18 mouse cellular contexts compared by ENCODE assay signal in genomic region chr14:106579281-106579680, GRCm38 (mm10).
DNase-seq lines count a peak whose midpoint lies in the region; ATAC-seq lines count a peak whose summit lies in the region.
"Had no signal": no experiment of that assay in that cellular context is flagged by ENCODE, and none has a peak within 500 bp of the region (broad histone marks: within the 10 kb centered on the region; RNA-seq: fewer than 3 reads in every experiment).

No protein-coding gene starts in this region.

- no peak overlapping the region for H3K9ac ChIP-seq in kidney, embryonic 15.5 days
- H3K9ac ChIP-seq: embryonic facial prominence, embryonic 12.5 days; forebrain, embryonic 15.5 days; hindbrain, embryonic 12.5 days had no signal

- WGBS in kidney, embryonic 15.5 days = 84% methylated on average over 2 of the region's 2 CpGs

- no peaks in the 10 kb centered on the region for H3K9me3 ChIP-seq in kidney, embryonic 15.5 days (replicated peaks)
- H3K9me3 ChIP-seq: embryonic facial prominence, embryonic 12.5 days; forebrain, embryonic 15.5 days; heart, embryonic 10.5 days; hindbrain, embryonic 12.5 days had no signal

- H3K27ac ChIP-seq in kidney, embryonic 15.5 days = no peak overlapping the region
- H3K27ac ChIP-seq: embryonic facial prominence, embryonic 12.5 days; forebrain, embryonic 15.5 days; heart, embryonic 10.5 days; hindbrain, embryonic 12.5 days had no signal

- peak; percentile 32 for DNase-seq in layer of hippocampus, adult 11-12 months (ENCODE audit: low spot score)
- DNase-seq in layer of hippocampus, postnatal 25 days (ENCODE audit: extremely low spot score in 1 of 2, low spot score in 1 of 2) = no peak
- peak; percentile 11 to 46 for DNase-seq in layer of hippocampus, adult 8-10 months (ENCODE audit: low spot score in 2 of 2)
- DNase-seq in layer of hippocampus, postnatal 14 days (ENCODE audit: low spot score in 2 of 2) = peak; percentile 11 to 73
- DNase-seq in left cerebral cortex, postnatal 36 days (ENCODE audit: low spot score in 2 of 2) = no peak
- no peak for DNase-seq in kidney, adult 8-10 months
- DNase-seq: adrenal gland, postnatal 14 days; cerebellum, adult 2 months; heart, adult 18-20 months; heart, postnatal 10 days; heart, postnatal 4 days had no signal

- no peak overlapping the region for H3K4me2 ChIP-seq in kidney, embryonic 15.5 days
- H3K4me2 ChIP-seq: embryonic facial prominence, embryonic 12.5 days; forebrain, embryonic 15.5 days; hindbrain, embryonic 12.5 days had no signal

- H3K4me1 ChIP-seq in kidney, embryonic 15.5 days = no peaks in the 10 kb centered on the region
- H3K4me1 ChIP-seq: embryonic facial prominence, embryonic 12.5 days; heart, embryonic 10.5 days; hindbrain, embryonic 12.5 days had no signal

- intact Hi-C loops in left cerebral cortex, postnatal 36 days (cut with DNase I) = no loop called here

- ATAC-seq in kidney, embryonic 15.5 days (replicated peaks; ENCODE audit: low FRiP score) = no peak
- ATAC-seq: activated CD4-positive, CD25-positive, alpha-beta regulatory T cell, adult 4 months; forebrain, embryonic 15.5 days; Patski had no signal

- no peaks in the 10 kb centered on the region for H3K27me3 ChIP-seq in kidney, embryonic 15.5 days
- H3K27me3 ChIP-seq: embryonic facial prominence, embryonic 12.5 days; forebrain, embryonic 15.5 days; hindbrain, embryonic 12.5 days; Patski had no signal

- H3K36me3 ChIP-seq in kidney, embryonic 15.5 days = no peaks in the 10 kb centered on the region
- H3K36me3 ChIP-seq: embryonic facial prominence, embryonic 12.5 days; forebrain, embryonic 15.5 days; heart, embryonic 10.5 days; hindbrain, embryonic 12.5 days had no signal

- H3K4me3 ChIP-seq in kidney, embryonic 15.5 days (replicated peaks) = no peak overlapping the region
- H3K4me3 ChIP-seq: embryonic facial prominence, embryonic 12.5 days; forebrain, embryonic 15.5 days; heart, embryonic 10.5 days; hindbrain, embryonic 12.5 days had no signal

Comparison
In these comparisons a context has a peak if more than half of its experiments do, and no peak if none do; other contexts are left out.
1. DNase-seq: peak in layer of hippocampus, adult 11-12 months (single experiment), layer of hippocampus, adult 8-10 months (2 of 2) and layer of hippocampus, postnatal 14 days (2 of 2); none in layer of hippocampus, postnatal 25 days (0 of 2), left cerebral cortex, postnatal 36 days (0 of 2) and kidney, adult 8-10 months (0 of 2).